Mouse (Mus musculus): Measurements from ENCODE around the gene Myo1c. TPM values are rescaled to one million over a fixed set of nuclear protein-coding genes. Genes with fewer than 3 reads are reported as not detected.
"Not testable (repeated sequence)": the region's sequence is repeated elsewhere in the genome, so short reads cannot be mapped to it uniquely, and the experiment has no call there.

The Myo1c gene
- total RNA-seq, 4 experiments from 2014 or later, result 29.7 to 34.7 (median 32.1) TPM

- DNase-seq (ENCODE audit: low spot score in 2 of 2), result no peak
Observed at GRCm38 (mm10) chr11:75668621-75669020, 18.3 kb downstream of the Myo1c start.

GRCm38 (mm10) chr11:75669176-75669852 lies 19.0 kb downstream of the Myo1c start:
- DNase-seq (ENCODE audit: low spot score in 2 of 2), result no peak

- DNase-seq (ENCODE audit: low spot score in 2 of 2), result no peak
Observed at GRCm38 (mm10) chr11:75669853-75670200, 19.5 kb downstream of the Myo1c start.

GRCm38 (mm10) chr11:75671426-75672180 lies 21.3 kb downstream of the Myo1c start:
- no peak for DNase-seq (ENCODE audit: low spot score in 2 of 2)

GRCm38 (mm10) chr11:75673411-75673810 lies 23.1 kb downstream of the Myo1c start:
- DNase-seq (ENCODE audit: low spot score in 2 of 2), result no peak

- no peak for DNase-seq (ENCODE audit: low spot score in 2 of 2)
Observed at GRCm38 (mm10) chr11:75674875-75675274, 24.6 kb downstream of the Myo1c start.

- no peak for DNase-seq (ENCODE audit: low spot score in 2 of 2)
Observed at GRCm38 (mm10) chr11:75677881-75678746, 27.8 kb downstream of the Myo1c start.

- peak; percentile 97 to 98 for DNase-seq (ENCODE audit: low spot score in 2 of 2)
Observed at GRCm38 (mm10) chr11:75678747-75679438, 28.6 kb downstream of the Myo1c start, which contains the start of gene Crk. Crk (plus strand) TSS chr11:75679259.

GRCm38 (mm10) chr11:75679439-75680171 lies 29.3 kb downstream of the Myo1c start:
- DNase-seq (ENCODE audit: low spot score in 2 of 2), result peak; percentile 58

GRCm38 (mm10) chr11:75684462-75684861 lies 34.2 kb downstream of the Myo1c start:
- DNase-seq (ENCODE audit: low spot score in 2 of 2), result no peak

- peak; percentile 63 to 83 for DNase-seq (ENCODE audit: low spot score in 2 of 2)
Observed at GRCm38 (mm10) chr11:75684956-75685355, 34.7 kb downstream of the Myo1c start.

- DNase-seq (ENCODE audit: low spot score in 2 of 2), result no peak
Observed at GRCm38 (mm10) chr11:75687343-75687993, 37.2 kb downstream of the Myo1c start.

- no peak for DNase-seq (ENCODE audit: low spot score in 2 of 2)
Observed at GRCm38 (mm10) chr11:75688132-75688531, 37.8 kb downstream of the Myo1c start.

GRCm38 (mm10) chr11:75689977-75690376 lies 39.7 kb downstream of the Myo1c start:
- no peak for DNase-seq (ENCODE audit: low spot score in 2 of 2)

- no peak for DNase-seq (ENCODE audit: low spot score in 2 of 2)
Observed at GRCm38 (mm10) chr11:75691047-75691446, 40.7 kb downstream of the Myo1c start.

- DNase-seq (ENCODE audit: low spot score in 2 of 2), result no peak
Observed at GRCm38 (mm10) chr11:75693570-75693969, 43.3 kb downstream of the Myo1c start.

- DNase-seq (ENCODE audit: low spot score in 2 of 2), result not testable (repeated sequence)
Observed at GRCm38 (mm10) chr11:75697464-75697863, 47.2 kb downstream of the Myo1c start.

- no peak for DNase-seq (ENCODE audit: low spot score in 2 of 2)
Observed at GRCm38 (mm10) chr11:75700557-75700956, 50.3 kb downstream of the Myo1c start.

- no peak for DNase-seq (ENCODE audit: low spot score in 2 of 2)
Observed at GRCm38 (mm10) chr11:75702761-75703160, 52.5 kb downstream of the Myo1c start.

- no peak for DNase-seq (ENCODE audit: low spot score in 2 of 2)
Observed at GRCm38 (mm10) chr11:75703748-75704147, 53.4 kb downstream of the Myo1c start.
